Mouse (Mus musculus): ENCODE data around the gene Mesd.

Gene Mesd

DNA sequence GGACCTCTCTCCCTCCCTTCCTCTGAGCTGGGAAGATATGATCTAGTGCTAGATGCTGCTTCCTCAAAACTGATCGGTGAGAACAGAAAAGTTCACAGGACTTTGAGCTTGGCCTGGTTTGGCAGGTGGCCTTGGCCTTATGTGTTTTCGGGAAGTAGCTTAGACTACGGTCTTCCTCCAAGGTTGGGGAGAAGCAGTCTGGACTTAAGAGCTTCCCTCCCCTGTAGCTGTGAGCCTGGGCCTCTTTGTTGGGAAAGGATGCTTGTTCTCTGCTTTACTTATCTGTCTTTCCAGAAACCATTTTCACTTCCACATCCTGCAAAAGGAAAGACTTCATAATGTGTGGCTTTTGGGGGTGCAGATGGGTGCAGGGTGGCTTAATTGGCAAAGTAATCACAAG is 20.6 kb downstream of the Mesd start:
- intact Hi-C loops (cut with DNase I): no loop called here

DNA sequence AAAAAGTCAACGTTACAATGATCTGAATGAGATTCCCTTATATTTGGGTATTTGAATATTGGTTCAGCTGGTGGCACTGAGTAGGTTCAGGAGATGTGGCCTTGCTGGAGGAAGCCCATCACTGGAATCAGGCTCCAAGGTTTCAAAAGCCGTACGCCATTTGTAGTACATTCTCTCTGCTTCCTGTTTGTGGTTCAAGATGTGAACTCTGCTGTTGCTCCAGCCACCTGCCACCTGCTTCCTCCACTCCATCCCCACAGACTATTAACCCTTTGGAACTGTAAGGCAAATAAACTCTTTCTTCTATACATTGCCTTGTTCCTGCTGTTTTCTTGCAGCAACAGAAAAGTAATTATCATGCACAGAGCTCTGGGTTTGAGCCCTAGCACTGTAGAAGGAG is 27.6 kb downstream of the Mesd start:
- intact Hi-C loops (cut with DNase I): loop anchor here (5.0 kb wide), 1 partner anchor 445 kb away; no protein-coding TSS in a partner anchor

DNA sequence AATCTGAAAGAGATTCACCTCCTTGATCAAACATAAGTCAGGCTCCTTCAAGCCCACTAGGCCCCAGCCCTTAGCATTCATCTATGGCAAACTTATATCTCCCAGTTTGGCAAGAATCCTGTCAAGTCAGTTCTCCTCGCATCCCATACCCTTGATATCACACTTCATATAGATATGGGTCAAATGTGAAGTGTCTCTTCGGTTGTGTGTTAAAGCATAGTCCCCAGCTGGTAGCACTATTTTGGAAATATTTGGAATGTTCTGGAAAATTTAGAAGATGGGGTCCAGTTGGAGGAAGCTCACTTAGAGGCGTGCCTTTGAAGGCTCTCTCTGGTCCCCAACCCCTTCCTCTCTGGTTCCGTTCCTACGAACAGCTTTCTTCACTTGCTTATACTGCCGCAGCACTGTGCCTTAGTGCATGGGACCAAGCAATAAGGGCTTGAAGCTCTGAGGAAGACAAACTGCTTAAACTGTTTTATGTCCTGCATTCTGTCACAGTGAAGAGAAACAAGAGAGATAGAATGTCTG is 29.2 kb downstream of the Mesd start:
- intact Hi-C loops (cut with DNase I): loop anchor here (5.0 kb wide), 1 partner anchor 444 kb away; no protein-coding TSS in a partner anchor

GRCm38 (mm10) chr7:83913995-83914394 is 29.7 kb downstream of the Mesd start:
- intact Hi-C loops (cut with DNase I): loop anchor here (1.0 to 5.0 kb wide), 3 partner anchors 173 to 443 kb away; no protein-coding TSS in a partner anchor

- intact Hi-C loops (cut with DNase I): loop anchor here (1.0 to 5.0 kb wide), 3 partner anchors 173 to 443 kb away; no protein-coding TSS in a partner anchor
Observed at GRCm38 (mm10) chr7:83914566-83914965, 30.3 kb downstream of the Mesd start.

DNA sequence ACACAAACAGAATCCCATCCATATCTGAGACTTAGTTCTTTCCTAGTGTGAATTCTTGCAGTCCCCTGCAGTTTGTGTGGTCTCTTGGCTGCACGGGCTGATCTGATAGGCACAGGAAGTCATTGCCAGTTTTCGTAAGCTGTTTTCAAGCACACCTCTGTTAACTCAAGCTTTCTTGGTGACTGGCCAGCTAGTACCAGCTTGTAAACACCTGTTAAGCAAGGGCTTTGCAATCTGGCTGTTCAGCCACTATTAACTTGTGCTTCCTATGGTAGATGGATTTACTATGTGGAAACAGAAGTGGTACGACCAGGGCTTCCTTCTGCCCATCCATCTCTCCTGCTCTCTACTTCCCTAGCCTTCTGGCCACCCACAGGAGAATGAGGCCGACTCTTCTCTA is 36.0 kb downstream of the Mesd start:
- intact Hi-C loops (cut with DNase I): no loop called here

- intact Hi-C loops (cut with DNase I): no loop called here
Observed at GRCm38 (mm10) chr7:83921637-83922036, 37.4 kb downstream of the Mesd start.

GRCm38 (mm10) chr7:83939017-83939721 is 54.9 kb downstream of the Mesd start:
- intact Hi-C loops (cut with DNase I): no loop called here

DNA sequence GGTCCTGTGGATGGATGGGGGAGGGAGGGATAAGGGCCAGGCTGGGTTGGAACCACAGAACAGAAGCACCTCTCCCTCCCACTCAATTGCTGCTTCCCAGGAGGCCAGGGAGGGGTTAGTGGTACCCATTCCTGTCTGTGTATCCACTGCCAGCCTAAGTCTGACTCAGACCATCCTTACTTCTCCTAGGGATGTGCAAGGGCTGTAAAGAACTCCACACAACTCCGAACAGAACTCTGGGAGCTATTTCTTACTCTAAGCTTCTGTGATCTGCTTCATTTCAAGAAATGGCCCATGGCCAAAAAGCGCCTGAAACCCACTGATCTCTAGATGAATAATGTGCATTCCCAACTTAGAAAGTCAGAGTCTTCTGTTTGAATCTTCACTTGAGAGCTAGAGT is 55.9 kb downstream of the Mesd start:
- intact Hi-C loops (cut with DNase I): no loop called here

GRCm38 (mm10) chr7:83941701-83942101 is 57.4 kb downstream of the Mesd start:
- intact Hi-C loops (cut with DNase I): no loop called here

DNA sequence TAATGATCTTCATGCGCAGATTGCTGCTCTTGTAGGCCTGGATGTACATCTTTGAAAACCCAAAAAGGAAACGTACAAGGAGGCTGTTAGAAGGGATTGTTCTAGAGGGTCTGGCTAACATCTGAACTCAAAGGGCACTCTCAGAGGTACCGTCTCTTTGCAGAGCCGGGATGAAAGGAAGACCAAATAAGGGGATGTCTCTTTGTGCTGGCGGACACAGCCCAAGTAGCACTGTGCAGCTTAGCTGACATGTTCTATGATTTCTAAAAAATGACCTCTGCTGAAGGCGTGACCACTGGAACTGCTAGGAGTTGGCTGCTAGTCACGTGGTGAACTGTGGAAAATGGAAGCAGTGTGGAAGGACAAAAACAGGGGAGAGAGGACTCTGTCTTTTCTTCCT is 64.5 kb downstream of the Mesd start:
- intact Hi-C loops (cut with DNase I): no loop called here

DNA sequence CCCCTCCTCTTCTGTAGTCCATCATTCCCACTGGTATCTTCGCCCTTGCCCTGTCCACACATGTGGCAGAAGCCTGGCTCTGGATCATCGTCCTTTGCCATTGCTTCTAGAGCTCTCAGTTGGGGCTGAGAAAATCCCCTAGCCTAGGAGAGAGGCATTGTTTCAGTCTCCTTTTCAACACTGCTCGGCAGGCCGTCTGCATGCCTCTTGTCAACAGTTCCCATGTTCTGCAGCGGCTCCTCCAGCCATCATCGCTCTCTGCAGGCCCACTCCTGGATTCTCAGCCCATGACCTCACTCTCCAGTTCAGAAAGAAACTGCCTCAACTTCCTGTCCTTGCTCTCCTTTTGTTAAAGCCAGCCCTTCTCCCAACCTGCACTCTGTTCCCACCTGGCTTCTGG is 65.4 kb downstream of the Mesd start:
- intact Hi-C loops (cut with DNase I): no loop called here

All from adrenal gland (tissue).